Mouse (Mus musculus) inflammation-experienced regulatory T-cells, adult 6 months (primary cell): ENCODE results near the gene Gm38100. TPM values are rescaled to one million over a fixed set of nuclear protein-coding genes. Genes with fewer than 3 reads are reported as not detected.

Experiments
- ATAC-seq: one replicate; pipeline ENCODE4 v1.8.0; 2017
- polyA plus RNA-seq, 3 experiments: library from polyadenylated mRNA; unstranded; fragments of 100-300 nt; shearing (Covaris generic); gene quantifications; one replicate each; pipeline ENCODE4 v1.2.1; 2017

The Gm38100 gene
- polyA plus RNA-seq, 3 experiments from 2014 or later, result not detected

DNA sequence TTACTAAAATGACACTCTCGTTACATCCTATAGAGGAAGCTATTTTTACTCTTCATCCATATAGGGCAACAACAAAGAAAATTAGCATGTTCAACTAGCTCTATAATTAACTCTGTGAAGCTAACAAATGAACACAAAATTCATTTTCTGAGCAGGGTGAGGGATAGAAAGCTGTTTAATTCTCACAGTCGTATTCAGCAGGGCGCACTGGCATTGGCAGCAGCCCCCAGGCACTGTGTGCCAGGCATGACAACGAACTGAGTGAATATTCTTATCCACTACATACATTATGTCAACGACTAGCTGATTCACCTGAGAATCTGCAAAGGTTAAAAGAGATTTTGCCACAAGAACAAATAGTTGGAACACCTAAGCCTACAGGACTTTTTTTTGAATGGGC is 50.6 kb downstream of the Gm38100 start:
- no peak for ATAC-seq

Other genes starting within 250 kb of the Gm38100 start
- gene Opn3, start 227.6 kb upstream of the Gm38100 start, polyA plus RNA-seq, result not detected
- gene Chml, start 227.4 kb upstream of the Gm38100 start, polyA plus RNA-seq, result 1 to 10 TPM in 2 of 3 experiments, under 1 TPM in 1; 0.21 to 1.1 (median 1.1) TPM
- not detected for gene Wdr64, start 221.7 kb upstream of the Gm38100 start, polyA plus RNA-seq
- gene Exo1, start 39.7 kb upstream of the Gm38100 start, polyA plus RNA-seq, result 10 to 100 TPM in 1 of 3 experiments, 1 to 10 TPM in 2; 2.4 to 24.1 (median 2.8) TPM
- 1 to 10 TPM in 1 of 3 experiments, under 1 TPM in 2; 0.63 to 2.5 (median 0.72) TPM for gene Rbm8a2, start 58.8 kb downstream of the Gm38100 start, polyA plus RNA-seq